Mouse (Mus musculus): ENCODE measurements around the gene Tmem150c. TPM values are rescaled to one million over a fixed set of nuclear protein-coding genes. Genes with fewer than 3 reads are reported as not detected.
A peak's percentile ranks its signal among the peaks of the same experiment; 100 is the strongest.

Gene Tmem150c
- total RNA-seq, 2 experiments from 2014 or later = 69.3 to 71.7 TPM

GRCm38 (mm10) chr5:100055866-100056369 is 103.7 kb downstream of the Tmem150c start:
- DNase-seq (ENCODE audit: low spot score in 2 of 2) = no peak

- no peak for DNase-seq (ENCODE audit: low spot score in 2 of 2)
Observed at GRCm38 (mm10) chr5:100054807-100055547, 104.6 kb downstream of the Tmem150c start.

GRCm38 (mm10) chr5:100052728-100053127 is 106.9 kb downstream of the Tmem150c start:
- DNase-seq (ENCODE audit: low spot score in 2 of 2) = no peak

- DNase-seq (ENCODE audit: low spot score in 2 of 2) = no peak
Observed at GRCm38 (mm10) chr5:100049904-100050303, 109.7 kb downstream of the Tmem150c start.

- DNase-seq (ENCODE audit: low spot score in 2 of 2) = no peak
Observed at GRCm38 (mm10) chr5:100047871-100048270, 111.7 kb downstream of the Tmem150c start.

GRCm38 (mm10) chr5:100047143-100047640 is 112.4 kb downstream of the Tmem150c start:
- no peak for DNase-seq (ENCODE audit: low spot score in 2 of 2)

- no peak for DNase-seq (ENCODE audit: low spot score in 2 of 2)
Observed at GRCm38 (mm10) chr5:100046096-100046495, 113.5 kb downstream of the Tmem150c start.

DNA sequence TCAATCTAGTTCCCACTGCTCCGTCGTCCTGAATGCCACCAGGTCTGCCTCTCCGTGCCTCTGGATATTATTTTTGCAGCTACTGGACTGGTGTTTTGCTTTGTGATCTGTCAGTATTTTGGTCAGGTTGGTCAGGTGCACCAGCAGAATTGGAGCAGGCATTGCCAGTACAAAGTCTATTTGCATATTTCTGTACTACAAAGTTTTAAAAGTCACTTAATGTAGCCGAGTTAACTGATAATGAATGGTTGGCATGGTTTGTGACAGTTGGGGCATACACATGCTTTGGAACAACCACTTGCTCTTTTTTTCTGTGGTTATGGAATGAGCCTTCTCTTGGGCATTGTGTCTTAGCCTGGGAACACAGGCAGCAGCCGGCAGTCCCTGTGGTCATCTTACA is 115.0 kb downstream of the Tmem150c start:
- no peak for DNase-seq (ENCODE audit: low spot score in 2 of 2)

DNA sequence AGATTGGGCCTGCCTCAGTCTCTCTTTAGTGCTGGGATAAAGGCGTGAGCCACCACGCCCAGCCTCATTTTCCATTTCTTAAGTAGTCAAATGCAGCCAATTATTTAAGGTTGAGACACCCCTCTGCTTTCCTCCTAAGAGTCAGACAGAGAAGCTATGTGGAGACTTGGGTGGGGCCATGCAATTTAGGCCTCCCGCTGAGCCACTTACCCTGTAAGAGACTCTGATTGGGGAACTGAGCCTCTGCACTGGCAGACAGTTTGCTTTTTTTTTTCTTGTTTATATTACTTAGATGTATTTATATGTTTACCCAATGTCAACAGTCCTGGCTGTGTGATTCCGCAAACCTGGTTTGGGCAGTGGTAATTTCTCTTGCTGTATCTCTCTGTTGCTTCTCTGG is 115.6 kb downstream of the Tmem150c start:
- no peak for DNase-seq (ENCODE audit: low spot score in 2 of 2)

- DNase-seq (ENCODE audit: low spot score in 2 of 2) = peak; percentile 35 to 62
Observed at GRCm38 (mm10) chr5:100043361-100043760, 116.2 kb downstream of the Tmem150c start.

DNA sequence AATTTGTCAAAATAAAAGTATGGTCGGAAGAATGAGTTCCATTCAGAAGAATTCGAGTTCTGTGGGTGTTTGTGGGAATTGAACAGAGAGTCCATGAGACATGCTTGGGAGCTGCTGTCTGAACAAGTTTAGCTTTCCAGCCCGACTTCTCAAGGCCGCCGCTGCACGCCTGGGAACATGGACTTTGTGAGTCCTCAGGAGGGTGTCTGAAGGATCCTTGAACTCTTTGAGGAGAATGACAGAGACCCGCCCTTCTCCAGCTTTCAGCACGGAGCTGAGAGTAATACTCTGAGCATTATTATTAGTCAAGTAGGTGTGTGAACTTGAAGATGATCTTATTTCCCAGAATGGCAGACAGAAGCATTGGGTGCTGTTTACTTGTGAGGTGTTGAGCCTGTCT is 117.1 kb downstream of the Tmem150c start:
- DNase-seq (ENCODE audit: low spot score in 2 of 2) = no peak

DNA sequence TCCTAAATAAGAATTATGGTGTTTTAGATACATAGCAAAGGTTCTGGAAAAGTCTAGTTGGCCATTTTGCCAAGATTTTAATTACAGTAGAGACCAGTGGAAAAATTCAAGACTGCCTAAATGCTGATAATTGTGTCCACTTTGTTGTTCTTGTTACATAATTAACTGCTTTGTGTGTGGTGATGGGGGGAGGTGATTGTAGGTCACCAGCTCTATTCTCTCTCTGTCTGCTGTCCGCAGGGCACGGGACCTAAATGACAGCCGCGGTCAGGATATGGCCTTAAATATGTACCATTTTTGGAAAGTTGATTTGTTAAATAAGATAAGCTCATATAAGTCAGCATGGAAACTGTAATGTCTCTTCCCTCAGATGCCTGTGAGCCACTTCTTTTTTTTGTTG is 118.3 kb downstream of the Tmem150c start:
- DNase-seq (ENCODE audit: low spot score in 2 of 2) = no peak

DNA sequence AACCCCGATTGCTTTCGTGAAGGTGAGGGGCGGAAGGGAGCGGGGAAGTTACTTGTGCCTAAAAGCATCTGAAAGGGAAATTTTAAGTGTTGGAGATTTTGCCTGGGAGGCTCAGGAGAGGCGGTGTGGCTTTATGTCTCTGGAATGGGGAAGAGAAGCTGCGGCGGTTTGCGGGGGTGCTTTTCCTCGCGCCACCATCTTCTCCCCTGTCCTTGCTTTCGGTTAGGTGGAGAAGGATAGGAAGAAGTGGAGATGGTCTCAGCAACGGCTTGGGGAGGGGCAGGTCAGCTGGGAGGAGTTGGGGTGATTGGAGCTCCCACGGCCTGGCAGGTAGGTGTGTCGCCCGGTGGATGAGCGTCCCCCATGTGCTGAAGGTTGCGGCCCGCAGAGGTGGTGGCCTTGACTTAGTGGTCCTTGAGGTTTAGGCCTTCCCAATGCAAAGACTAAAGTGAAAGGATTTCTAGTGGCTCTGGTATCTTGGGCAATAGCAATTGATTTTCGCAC is 119.3 kb downstream of the Tmem150c start:
- peak; percentile 34 to 67 for DNase-seq (ENCODE audit: low spot score in 2 of 2)

DNA sequence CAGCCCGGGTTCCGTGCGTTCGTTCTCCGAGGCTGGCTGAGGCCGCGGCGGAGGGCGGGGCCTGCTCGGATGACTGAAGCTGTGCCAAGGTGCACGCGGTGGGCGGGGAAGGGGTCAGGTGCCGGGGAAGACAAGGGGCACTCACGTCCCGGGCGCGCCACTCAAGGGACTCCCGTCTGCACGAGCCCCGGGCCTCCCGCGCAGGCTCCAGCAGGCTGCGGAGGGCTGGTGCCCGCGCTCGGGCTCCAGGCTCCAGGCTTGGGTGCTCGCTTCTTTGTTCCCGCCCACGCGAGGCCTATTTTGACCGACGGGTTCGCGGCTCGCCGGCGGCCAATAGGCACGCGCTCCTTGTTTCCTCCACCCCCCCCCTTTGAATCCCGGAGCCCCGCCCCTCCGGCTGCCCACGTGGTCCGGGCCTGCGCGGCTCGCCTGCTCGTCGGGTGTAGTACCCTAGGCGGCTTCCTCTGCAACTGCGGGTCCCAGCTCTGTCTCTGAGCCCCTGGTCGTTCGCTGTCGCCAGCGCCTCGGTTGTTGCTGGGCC is 119.9 kb downstream of the Tmem150c start, which contains the start of the genes Hnrnpdl and Enoph1:
Gene Hnrnpdl, minus strand, starts transcription at position 63 of the 541 bp plus-strand sequence.
Gene Enoph1, plus strand, starts transcription at position 384 of the 541 bp plus-strand sequence.
- DNase-seq (ENCODE audit: low spot score in 2 of 2) = peak; percentile 95 to 96

DNA sequence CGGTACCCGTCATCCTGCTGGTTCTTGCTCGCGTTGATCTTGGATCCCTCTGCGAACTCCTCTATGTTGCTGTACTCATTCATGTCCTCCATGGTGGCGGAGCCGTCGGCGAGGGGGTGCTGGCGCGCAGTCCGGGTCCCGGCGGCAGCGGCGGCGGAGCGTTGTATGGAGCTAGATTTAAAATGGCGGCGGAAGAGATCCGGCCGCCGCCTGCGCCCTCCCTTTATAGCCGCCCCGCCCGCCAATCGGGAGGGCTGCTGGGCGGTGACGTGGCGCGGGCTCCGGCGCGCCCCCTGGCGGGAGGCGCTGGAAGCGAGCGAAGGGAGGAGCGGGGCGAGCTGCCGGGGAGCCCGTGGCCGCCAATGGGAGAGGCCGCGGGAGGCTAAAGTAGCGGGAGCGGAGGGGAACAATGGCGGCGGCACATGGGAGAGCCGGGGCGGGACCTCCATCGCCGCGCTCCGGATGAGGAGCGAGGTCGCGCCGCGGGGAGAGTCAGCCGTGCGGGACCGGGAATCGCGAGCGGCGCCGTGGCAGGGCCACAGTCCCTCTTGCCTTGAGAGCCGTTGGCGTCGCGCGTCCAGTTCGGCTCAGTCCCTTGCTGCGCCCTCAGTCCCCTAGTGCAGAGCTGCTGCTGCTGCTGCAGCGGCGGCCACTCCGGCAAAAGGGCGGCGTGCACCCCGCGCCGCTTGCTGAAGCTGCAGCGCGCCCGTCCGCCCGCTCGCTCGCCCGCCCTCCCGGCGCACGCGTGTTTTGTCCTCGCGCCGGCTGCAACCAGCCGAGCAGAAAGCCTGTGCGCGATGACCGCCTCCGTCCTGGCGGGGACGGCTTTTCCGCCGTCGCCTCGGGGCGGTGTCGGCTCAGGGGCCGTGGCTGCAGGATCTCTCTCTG is 120.7 kb downstream of the Tmem150c start:
- DNase-seq (ENCODE audit: low spot score in 2 of 2) = peak; percentile 97 to 98

DNA sequence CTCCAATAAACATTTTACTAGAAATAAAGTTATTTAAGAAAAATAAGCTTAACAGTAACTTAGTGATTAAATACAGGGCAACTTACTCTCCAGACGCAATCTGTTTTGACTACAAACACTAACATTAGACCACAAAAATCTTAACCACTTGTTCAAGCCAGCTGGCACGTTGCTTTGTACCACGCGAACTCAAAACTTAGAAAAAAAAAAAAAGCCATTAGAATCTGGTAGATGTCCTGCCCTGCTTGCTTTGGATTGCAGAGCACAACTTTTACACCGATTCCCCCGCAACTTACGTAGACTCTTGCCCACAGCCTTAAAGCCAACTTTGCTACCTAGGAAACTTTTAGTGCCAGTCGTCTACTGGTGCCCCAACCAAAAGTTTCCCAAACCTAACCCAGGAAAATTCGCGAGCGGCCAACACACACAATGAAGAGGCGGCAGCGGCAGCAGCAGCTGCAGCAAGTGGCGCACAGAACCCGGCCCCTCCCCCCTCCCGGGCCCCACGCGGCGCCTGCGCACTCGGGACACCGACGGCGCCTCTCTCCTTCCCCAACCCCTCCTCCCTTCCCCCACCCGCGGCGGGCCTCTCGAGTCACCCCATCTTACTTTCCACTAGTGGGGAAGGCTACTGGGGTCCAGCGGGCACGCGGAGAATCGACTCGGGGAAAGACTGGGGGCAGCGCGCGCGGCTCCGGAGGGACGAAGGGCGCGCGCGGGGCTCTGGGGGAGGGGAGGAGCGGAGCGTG is 121.5 kb downstream of the Tmem150c start:
- DNase-seq (ENCODE audit: low spot score in 2 of 2) = peak; percentile 89 to 91

GRCm38 (mm10) chr5:100036681-100037080 is 122.9 kb downstream of the Tmem150c start:
- DNase-seq (ENCODE audit: low spot score in 2 of 2) = no peak

GRCm38 (mm10) chr5:100035950-100036349 is 123.7 kb downstream of the Tmem150c start:
- DNase-seq (ENCODE audit: low spot score in 2 of 2) = no peak

GRCm38 (mm10) chr5:100032646-100033045 is 127.0 kb downstream of the Tmem150c start:
- no peak for DNase-seq (ENCODE audit: low spot score in 2 of 2)

GRCm38 (mm10) chr5:100032107-100032506 is 127.5 kb downstream of the Tmem150c start:
- DNase-seq (ENCODE audit: low spot score in 2 of 2) = no peak

Measured in layer of hippocampus, postnatal 14 days (tissue).